34 mouse cellular contexts compared by ENCODE assay signal in genomic region chr4:119727871-119728270, GRCm38 (mm10).
"Had no signal": no experiment of that assay in that cellular context is flagged by ENCODE, and none has a peak within 500 bp of the region (broad histone marks: within the 10 kb centered on the region; RNA-seq: fewer than 3 reads in every experiment).

No protein-coding gene starts in this region.

- H3K4me2 ChIP-seq: heart, embryonic 11.5 days; heart, embryonic 12.5 days; heart, embryonic 13.5 days; heart, embryonic 15.5 days; hindbrain, embryonic 12.5 days; hindbrain, embryonic 13.5 days; hindbrain, embryonic 14.5 days; hindbrain, embryonic 15.5 days; intestine, embryonic 15.5 days; kidney, embryonic 15.5 days had no signal

- H3K36me3 ChIP-seq: heart, embryonic 12.5 days; heart, embryonic 13.5 days; heart, embryonic 15.5 days; hindbrain, embryonic 10.5 days; hindbrain, embryonic 12.5 days; hindbrain, embryonic 13.5 days; hindbrain, embryonic 15.5 days; intestine, embryonic 15.5 days; kidney, embryonic 15.5 days had no signal

- H3K27ac ChIP-seq: heart, embryonic 13.5 days; heart, embryonic 15.5 days; hindbrain, embryonic 10.5 days; hindbrain, embryonic 12.5 days; hindbrain, embryonic 13.5 days; hindbrain, embryonic 14.5 days; hindbrain, embryonic 15.5 days; hindbrain, postnatal 0 days; intestine, embryonic 15.5 days; kidney, embryonic 15.5 days; kidney, postnatal 0 days; layer of hippocampus, adult 2 months; left cerebral cortex, adult 2 months had no signal

- ATAC-seq: hindbrain, embryonic 16.5 days; hindbrain, postnatal 0 days; inflammation-experienced regulatory T-cells, adult 6 months; intestine, embryonic 15.5 days; intestine, embryonic 16.5 days; intestine, postnatal 0 days had no signal

- H3K9me3 ChIP-seq: heart, embryonic 12.5 days; heart, embryonic 13.5 days; heart, embryonic 15.5 days; hindbrain, embryonic 10.5 days; hindbrain, embryonic 12.5 days; hindbrain, embryonic 13.5 days; hindbrain, embryonic 15.5 days; intestine, embryonic 15.5 days; kidney, embryonic 15.5 days had no signal

- H3K4me1 ChIP-seq: hindbrain, embryonic 12.5 days had no signal

- DNase-seq: heart, postnatal 10 days; heart, postnatal 36 days; heart, postnatal 4 days; kidney, adult 11 months; kidney, adult 18-20 months; kidney, adult 2 months; kidney, adult 8-10 months; kidney, adult 9 months; kidney, postnatal 10 days; kidney, postnatal 14 days; kidney, postnatal 25 days; kidney, postnatal 36 days; kidney, postnatal 4 days; layer of hippocampus, adult 9-11 months; layer of hippocampus, postnatal 36 days had no signal

- H3K4me3 ChIP-seq: heart, embryonic 12.5 days; heart, embryonic 13.5 days; heart, embryonic 15.5 days; hindbrain, embryonic 10.5 days; hindbrain, embryonic 12.5 days; hindbrain, embryonic 13.5 days; hindbrain, embryonic 15.5 days; intestine, embryonic 15.5 days; kidney, embryonic 15.5 days; layer of hippocampus, adult 2 months; left cerebral cortex, adult 2 months had no signal

- H3K9ac ChIP-seq: heart, embryonic 12.5 days; heart, embryonic 13.5 days; heart, embryonic 15.5 days; hindbrain, embryonic 12.5 days; hindbrain, embryonic 13.5 days; hindbrain, embryonic 14.5 days; hindbrain, embryonic 15.5 days; intestine, embryonic 15.5 days; kidney, embryonic 15.5 days had no signal
